23 mouse cellular contexts compared by ENCODE assay signal in the genomic region with DNA sequence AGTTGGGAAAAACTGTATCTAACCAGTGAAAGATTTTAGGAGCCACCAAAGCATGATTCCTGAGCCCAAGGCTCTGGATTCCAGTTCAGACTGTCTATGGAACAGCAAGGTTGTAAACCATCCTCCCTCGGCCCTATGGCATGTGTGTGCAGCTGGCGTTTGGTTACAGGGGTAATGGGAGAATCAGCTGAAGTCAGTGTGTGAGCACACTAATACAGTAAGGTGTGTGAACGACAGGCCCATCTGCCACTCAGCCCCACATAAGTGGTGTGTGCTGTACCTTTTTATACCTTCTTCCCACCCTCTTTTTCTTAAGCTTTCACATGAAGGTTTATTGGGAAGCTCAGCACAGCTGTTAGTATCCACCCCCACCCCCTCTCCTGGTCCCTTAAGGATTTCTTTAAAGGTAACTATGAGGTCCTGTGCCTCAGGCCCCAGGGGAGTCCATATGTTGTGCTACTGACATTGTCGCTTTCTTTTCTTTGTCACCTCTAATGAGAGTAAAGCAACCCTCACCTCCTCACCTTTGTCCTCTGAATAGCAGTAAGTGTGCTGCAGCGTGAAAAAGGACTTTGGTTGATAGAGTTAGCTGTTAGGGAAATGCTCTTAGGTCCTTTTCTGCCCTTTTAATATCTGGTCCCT.
DNase-seq lines count a peak whose midpoint lies in the region; ATAC-seq lines count a peak whose summit lies in the region.
"Had no signal": no experiment of that assay in that cellular context is flagged by ENCODE, and none has a peak within 500 bp of the region (broad histone marks: within the 10 kb centered on the region; RNA-seq: fewer than 3 reads in every experiment).

No protein-coding gene starts in this region.

- no peak overlapping the region for H3K27ac ChIP-seq in hindbrain, embryonic 12.5 days
- no peak overlapping the region for H3K27ac ChIP-seq in hindbrain, embryonic 13.5 days
- H3K27ac ChIP-seq in embryonic facial prominence, embryonic 12.5 days = no peak overlapping the region
- no peak overlapping the region for H3K27ac ChIP-seq in forebrain, embryonic 15.5 days (replicated peaks)
- H3K27ac ChIP-seq: heart, adult 2 months; kidney, embryonic 15.5 days; limb, embryonic 15.5 days; liver, embryonic 15.5 days; macrophage; midbrain, embryonic 12.5 days; neural tube, embryonic 12.5 days; stomach, embryonic 15.5 days had no signal

- DNase-seq in cerebellum, postnatal 25 days = peak; percentile 19 to 20
- no peak for DNase-seq in cerebellum, adult 8-10 months
- DNase-seq in layer of hippocampus, postnatal 36 days = no peak
- DNase-seq: adrenal gland, postnatal 14 days; gastrocnemius, postnatal 25 days; heart, adult 2 months; kidney, postnatal 4 days; right cerebral cortex, postnatal 25 days; thymus, adult 18-20 months; thymus, postnatal 4 days had no signal

- H3K27me3 ChIP-seq in hindbrain, embryonic 12.5 days = no peaks in the 10 kb centered on the region
- H3K27me3 ChIP-seq in hindbrain, embryonic 13.5 days = no peaks in the 10 kb centered on the region
- no peaks in the 10 kb centered on the region for H3K27me3 ChIP-seq in embryonic facial prominence, embryonic 12.5 days
- no peaks in the 10 kb centered on the region for H3K27me3 ChIP-seq in forebrain, embryonic 15.5 days
- H3K27me3 ChIP-seq: CH12.LX; kidney, embryonic 15.5 days; limb, embryonic 15.5 days; liver, embryonic 15.5 days; midbrain, embryonic 12.5 days; neural tube, embryonic 12.5 days; stomach, embryonic 15.5 days had no signal

- H3K36me3 ChIP-seq in hindbrain, embryonic 12.5 days = no peaks in the 10 kb centered on the region
- no peaks in the 10 kb centered on the region for H3K36me3 ChIP-seq in hindbrain, embryonic 13.5 days
- no peaks in the 10 kb centered on the region for H3K36me3 ChIP-seq in embryonic facial prominence, embryonic 12.5 days
- H3K36me3 ChIP-seq in forebrain, embryonic 15.5 days = no peaks in the 10 kb centered on the region
- H3K36me3 ChIP-seq: kidney, embryonic 15.5 days; limb, embryonic 15.5 days; liver, embryonic 15.5 days; midbrain, embryonic 12.5 days; neural tube, embryonic 12.5 days; stomach, embryonic 15.5 days had no signal

- H3K4me2 ChIP-seq in hindbrain, embryonic 12.5 days (replicated peaks) = no peak overlapping the region
- H3K4me2 ChIP-seq in hindbrain, embryonic 13.5 days = no peak overlapping the region
- H3K4me2 ChIP-seq in embryonic facial prominence, embryonic 12.5 days (replicated peaks) = no peak overlapping the region
- no peak overlapping the region for H3K4me2 ChIP-seq in forebrain, embryonic 15.5 days (replicated peaks)
- H3K4me2 ChIP-seq: kidney, embryonic 15.5 days; limb, embryonic 15.5 days; liver, embryonic 15.5 days; midbrain, embryonic 12.5 days; neural tube, embryonic 12.5 days; stomach, embryonic 15.5 days had no signal

- H3K9me3 ChIP-seq in hindbrain, embryonic 12.5 days (replicated peaks) = no peaks in the 10 kb centered on the region
- no peaks in the 10 kb centered on the region for H3K9me3 ChIP-seq in hindbrain, embryonic 13.5 days
- no peaks in the 10 kb centered on the region for H3K9me3 ChIP-seq in embryonic facial prominence, embryonic 12.5 days
- no peaks in the 10 kb centered on the region for H3K9me3 ChIP-seq in forebrain, embryonic 15.5 days
- H3K9me3 ChIP-seq: kidney, embryonic 15.5 days; limb, embryonic 15.5 days; liver, embryonic 15.5 days; midbrain, embryonic 12.5 days; neural tube, embryonic 12.5 days; stomach, embryonic 15.5 days had no signal

- 49% methylated on average over 5 of the region's 5 CpGs for WGBS in hindbrain, embryonic 12.5 days
- WGBS in hindbrain, embryonic 13.5 days = 67% methylated on average over 5 of the region's 5 CpGs
- 56% methylated on average over 5 of the region's 5 CpGs for WGBS in embryonic facial prominence, embryonic 12.5 days
- WGBS in forebrain, embryonic 15.5 days = 55% methylated on average over 5 of the region's 5 CpGs

- no peak overlapping the region for H3K9ac ChIP-seq in hindbrain, embryonic 12.5 days
- no peak overlapping the region for H3K9ac ChIP-seq in hindbrain, embryonic 13.5 days
- no peak overlapping the region for H3K9ac ChIP-seq in embryonic facial prominence, embryonic 12.5 days
- no peak overlapping the region for H3K9ac ChIP-seq in forebrain, embryonic 15.5 days (replicated peaks)
- H3K9ac ChIP-seq: kidney, embryonic 15.5 days; limb, embryonic 15.5 days; liver, embryonic 15.5 days; midbrain, embryonic 12.5 days; neural tube, embryonic 12.5 days; stomach, embryonic 15.5 days had no signal

- no peak overlapping the region for H3K4me3 ChIP-seq in hindbrain, embryonic 12.5 days
- no peak overlapping the region for H3K4me3 ChIP-seq in hindbrain, embryonic 13.5 days
- H3K4me3 ChIP-seq in embryonic facial prominence, embryonic 12.5 days = no peak overlapping the region
- no peak overlapping the region for H3K4me3 ChIP-seq in forebrain, embryonic 15.5 days
- H3K4me3 ChIP-seq: heart, adult 2 months; kidney, embryonic 15.5 days; limb, embryonic 15.5 days; liver, embryonic 15.5 days; midbrain, embryonic 12.5 days; neural tube, embryonic 12.5 days; stomach, embryonic 15.5 days had no signal

- ATAC-seq in hindbrain, embryonic 12.5 days (ENCODE audit: low FRiP score) = 0 out of 2 replicates have a peak, but pooled peaks have one; percentile 35
- no peak for ATAC-seq in hindbrain, embryonic 13.5 days (ENCODE audit: low FRiP score)
- 0 out of 2 replicates have a peak, but pooled peaks have one; percentile 28 for ATAC-seq in embryonic facial prominence, embryonic 12.5 days (ENCODE audit: insufficient number of reproducible peaks, insufficient read depth, low FRiP score, low TSS enrichment)
- 0 out of 2 replicates have a peak, but pooled peaks have one; percentile 39 for ATAC-seq in forebrain, embryonic 15.5 days (replicated peaks)
- ATAC-seq: intestine, postnatal 0 days had no signal

- H3K4me1 ChIP-seq in hindbrain, embryonic 12.5 days = no peaks in the 10 kb centered on the region; the same call in 1 of the 2 replicates
- no peaks in the 10 kb centered on the region for H3K4me1 ChIP-seq in hindbrain, embryonic 13.5 days (replicated peaks)
- no peaks in the 10 kb centered on the region for H3K4me1 ChIP-seq in embryonic facial prominence, embryonic 12.5 days
- peaks cover 9% of the 10 kb centered on the region for H3K4me1 ChIP-seq in forebrain, embryonic 15.5 days
- H3K4me1 ChIP-seq: kidney, embryonic 15.5 days; limb, embryonic 15.5 days; liver, embryonic 15.5 days; neural tube, embryonic 12.5 days; stomach, embryonic 15.5 days had no signal

Comparison
In these comparisons a context has a peak if more than half of its experiments do, and no peak if none do; other contexts are left out.
1. DNase-seq: peak in cerebellum, postnatal 25 days (2 of 2); none in cerebellum, adult 8-10 months (single experiment) and layer of hippocampus, postnatal 36 days (0 of 2).